Mouse (Mus musculus) heart, embryonic 10.5 days (tissue): ENCODE measurements around the gene Insc. TPM values are rescaled to one million over a fixed set of nuclear protein-coding genes. Genes with fewer than 3 reads are reported as not detected.

Experiments used
- DNase-seq: peaks from one replicate; pipeline ENCODE4 v3.0.0-alpha.2; 2017; ENCODE audit warnings: low spot score
- H3K27ac ChIP-seq: fragments of 300-500 bp; sonication (generic); 2 replicates; pipeline ENCODE4 v1.5.1; 2016; ENCODE audit warnings: mild to moderate bottlenecking
- H3K27me3 ChIP-seq: fragments of 300-500 bp; sonication (generic); 2 replicates; pipeline ENCODE4 v1.6.1; 2016; ENCODE audit warnings: mild to moderate bottlenecking; ENCODE audit not compliant: poor library complexity, insufficient read depth, severe bottlenecking
- H3K36me3 ChIP-seq: fragments of 300-500 bp; sonication (generic); 2 replicates; pipeline ENCODE4 v1.6.1; 2016; ENCODE audit warnings: mild to moderate bottlenecking, moderate library complexity
- H3K4me1 ChIP-seq: fragments of 300-500 bp; sonication (generic); 2 replicates; pipeline ENCODE4 v1.6.1; 2016; ENCODE audit warnings: mild to moderate bottlenecking
- H3K4me3 ChIP-seq: fragments of 300-500 bp; sonication (generic); 2 replicates; pipeline ENCODE4 v1.5.1; 2016; ENCODE audit warnings: mild to moderate bottlenecking, moderate library complexity
- H3K9me3 ChIP-seq: fragments of 300-500 bp; sonication (generic); 2 replicates; pipeline ENCODE4 v1.6.1; 2016; ENCODE audit warnings: mild to moderate bottlenecking, moderate library complexity
- WGBS: fragments of 180-500 bp; shearing (Covaris S2); methylation state at CpG from one replicate; pipeline ENCODE4 v1.1.7; 2016; 5-methylcytosine and 5-hydroxymethylcytosine counted together
- polyA plus RNA-seq: library from polyadenylated mRNA; unstranded; fragments of >200 nt; fragmentation: Nextera tagmentation; extraction: Ambion mirVana; gene quantifications from 2 replicates; pipeline ENCODE4 v1.2.1, GENCODE M21; 2016

Insc gene
- polyA plus RNA-seq, 1 experiment from 2014 or later = 1.5 TPM

- DNase-seq = no peak
- WGBS = 50% methylated on average over 6 of the region's 6 CpGs
- Histone ChIP-seq H3K36me3 (no peaks in the 10 kb centered on the region), H3K4me1 (peaks cover 5% of the 10 kb centered on the region), H3K4me3 (no peak overlapping the region), H3K27ac (no peak overlapping the region), H3K27me3 (peaks cover 14% of the 10 kb centered on the region), H3K9me3 (no peaks in the 10 kb centered on the region)
Observed at GRCm38 (mm10) chr7:114740360-114741165, 2.9 kb upstream of the Insc start.

DNA sequence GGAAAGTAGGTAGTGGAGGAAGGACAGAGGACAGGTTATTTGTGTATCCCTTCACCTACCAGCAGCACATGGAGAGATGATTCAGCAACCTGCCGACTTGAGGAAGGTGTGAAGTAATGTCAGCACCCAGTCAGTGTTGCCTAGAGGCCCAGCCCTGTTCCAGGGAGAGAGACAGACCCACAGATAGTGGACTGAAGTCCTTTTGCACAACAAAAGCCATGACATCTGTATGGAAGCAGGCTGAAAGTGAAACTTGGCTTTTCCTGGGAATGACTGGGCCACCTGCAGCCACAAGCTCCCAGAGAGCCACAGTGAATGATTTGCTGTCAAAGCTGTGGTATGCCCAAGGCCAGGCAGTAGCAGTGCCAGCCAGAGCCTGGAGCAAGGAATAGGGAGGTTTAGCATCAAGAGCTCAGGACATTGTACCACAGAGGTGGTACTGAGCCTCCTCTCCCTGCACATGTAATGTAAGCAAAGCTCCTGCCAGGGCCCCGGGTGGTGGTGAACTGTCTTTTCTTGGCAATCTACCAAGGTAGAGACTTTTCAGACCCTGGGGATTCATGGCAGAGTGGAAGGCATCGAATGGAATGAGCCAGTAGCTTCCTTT is 1.2 kb downstream of the Insc start:
- DNase-seq = no peak
- Histone ChIP-seq H3K36me3 (no peaks in the 10 kb centered on the region), H3K27ac (no peak overlapping the region), H3K9me3 (no peaks in the 10 kb centered on the region), H3K27me3 (peaks cover 30% of the 10 kb centered on the region), H3K4me1 (peaks cover 8% of the 10 kb centered on the region), H3K4me3 (peak overlapping the region; percentile 60; the same call in 1 of the 2 replicates)
- WGBS = 47% methylated on average over 3 of the region's 3 CpGs

GRCm38 (mm10) chr7:114745481-114746271 is 2.2 kb downstream of the Insc start:
- DNase-seq = no peak
- WGBS = 5% methylated on average over 34 of the region's 34 CpGs
- H3K4me3 ChIP-seq = peak overlapping the region; percentile 60
- H3K9me3 ChIP-seq = no peaks in the 10 kb centered on the region
- peaks cover 8% of the 10 kb centered on the region for H3K4me1 ChIP-seq
- H3K36me3 ChIP-seq = no peaks in the 10 kb centered on the region
- peaks cover 30% of the 10 kb centered on the region for H3K27me3 ChIP-seq
- peak overlapping the region; percentile 59; the same call in 1 of the 2 replicates for H3K27ac ChIP-seq

GRCm38 (mm10) chr7:114747596-114747995 is 4.1 kb downstream of the Insc start:
- Histone ChIP-seq H3K27me3 (peaks cover 30% of the 10 kb centered on the region), H3K4me1 (peaks cover 8% of the 10 kb centered on the region), H3K9me3 (no peaks in the 10 kb centered on the region), H3K4me3 (no peak overlapping the region), H3K36me3 (no peaks in the 10 kb centered on the region), H3K27ac (no peak overlapping the region)
- 68% methylated on average over 3 of the region's 3 CpGs for WGBS
- DNase-seq = no peak

DNA sequence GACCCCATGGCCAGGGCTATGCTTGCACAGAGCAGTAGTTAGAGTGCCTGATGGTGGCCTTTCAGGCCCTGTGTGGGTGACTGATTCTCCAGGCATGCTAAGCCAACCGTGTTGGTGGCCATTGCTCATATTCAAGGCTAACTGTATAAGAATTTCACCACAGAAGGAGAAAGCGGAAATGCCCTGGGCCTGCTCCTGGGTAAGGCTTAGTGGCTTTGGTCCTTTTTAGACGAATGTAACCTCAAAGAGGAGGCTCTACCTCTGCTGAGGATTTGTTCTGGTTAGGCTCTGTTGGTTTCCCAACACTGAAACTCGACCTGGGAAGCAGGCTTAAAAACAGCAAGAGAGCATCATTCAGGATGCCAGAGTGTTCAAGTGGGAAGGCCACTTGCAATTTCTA is 4.7 kb downstream of the Insc start:
- Histone ChIP-seq H3K36me3 (no peaks in the 10 kb centered on the region), H3K27me3 (peaks cover 30% of the 10 kb centered on the region), H3K27ac (no peak overlapping the region), H3K4me3 (no peak overlapping the region), H3K4me1 (peaks cover 8% of the 10 kb centered on the region), H3K9me3 (no peaks in the 10 kb centered on the region)
- no peak for DNase-seq
- 62% methylated on average over 4 of the region's 4 CpGs for WGBS

DNA sequence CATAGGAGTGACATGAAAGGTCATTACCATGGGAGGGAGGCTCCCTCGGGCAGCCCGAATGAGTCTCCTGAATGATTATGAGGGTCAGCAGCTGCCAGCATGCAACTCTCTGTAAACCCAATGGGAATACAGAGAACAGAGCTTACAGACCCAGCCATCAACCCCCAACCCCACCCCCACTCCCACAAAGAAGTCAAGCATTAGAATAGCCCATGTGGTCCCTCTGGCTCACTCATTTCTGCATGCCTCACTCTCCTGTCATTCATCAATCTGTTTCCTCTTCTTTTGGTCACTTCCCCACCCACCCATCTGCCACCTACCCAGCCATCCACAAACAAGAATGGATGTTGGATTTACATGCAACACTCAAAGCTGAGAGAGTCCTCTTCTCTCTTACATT is 10.0 kb downstream of the Insc start:
- no peak overlapping the region for H3K27ac ChIP-seq
- no peaks in the 10 kb centered on the region for H3K27me3 ChIP-seq
- 80% methylated on average over 2 of the region's 2 CpGs for WGBS
- no peak overlapping the region for H3K4me3 ChIP-seq
- H3K9me3 ChIP-seq = no peaks in the 10 kb centered on the region
- 0 out of 2 replicates have a peak, but pooled peaks cover 7% of the 10 kb centered on the region for H3K4me1 ChIP-seq
- no peak for DNase-seq
- H3K36me3 ChIP-seq = no peaks in the 10 kb centered on the region

DNA sequence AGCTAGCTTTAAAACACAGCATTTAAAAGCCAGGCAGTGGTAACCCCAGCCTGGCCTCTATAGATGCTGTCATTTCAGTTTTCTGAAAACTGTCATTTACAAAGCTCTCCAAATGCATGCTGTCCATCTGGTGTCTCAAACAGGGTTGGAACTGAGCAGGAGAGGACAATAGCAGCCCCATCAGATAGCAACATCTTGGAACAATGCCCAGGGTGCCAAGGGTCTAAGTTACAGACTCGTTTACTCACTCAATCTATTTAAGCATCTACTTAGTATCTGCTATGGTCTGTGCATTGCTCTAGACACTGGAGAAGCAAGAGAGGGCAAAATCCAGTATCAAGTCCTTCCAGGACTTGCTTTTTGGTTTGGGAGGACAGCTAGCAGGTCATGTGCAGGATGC is 10.7 kb downstream of the Insc start:
- H3K4me3 ChIP-seq = no peak overlapping the region
- H3K4me1 ChIP-seq = 0 out of 2 replicates have a peak, but pooled peaks cover 7% of the 10 kb centered on the region
- WGBS = 41% methylated on average over 1 of the region's 1 CpGs
- H3K9me3 ChIP-seq = no peaks in the 10 kb centered on the region
- DNase-seq = no peak
- H3K27ac ChIP-seq = no peak overlapping the region
- no peaks in the 10 kb centered on the region for H3K27me3 ChIP-seq
- no peaks in the 10 kb centered on the region for H3K36me3 ChIP-seq

- H3K4me3 ChIP-seq = no peak overlapping the region
- H3K4me1 ChIP-seq = 0 out of 2 replicates have a peak, but pooled peaks cover 7% of the 10 kb centered on the region
- DNase-seq = no peak
- H3K27ac ChIP-seq = no peak overlapping the region
- H3K9me3 ChIP-seq = no peaks in the 10 kb centered on the region
- no peaks in the 10 kb centered on the region for H3K36me3 ChIP-seq
- WGBS = 78% methylated on average over 8 of the region's 8 CpGs
- no peaks in the 10 kb centered on the region for H3K27me3 ChIP-seq
Observed at GRCm38 (mm10) chr7:114754626-114755025, 11.1 kb downstream of the Insc start.

DNA sequence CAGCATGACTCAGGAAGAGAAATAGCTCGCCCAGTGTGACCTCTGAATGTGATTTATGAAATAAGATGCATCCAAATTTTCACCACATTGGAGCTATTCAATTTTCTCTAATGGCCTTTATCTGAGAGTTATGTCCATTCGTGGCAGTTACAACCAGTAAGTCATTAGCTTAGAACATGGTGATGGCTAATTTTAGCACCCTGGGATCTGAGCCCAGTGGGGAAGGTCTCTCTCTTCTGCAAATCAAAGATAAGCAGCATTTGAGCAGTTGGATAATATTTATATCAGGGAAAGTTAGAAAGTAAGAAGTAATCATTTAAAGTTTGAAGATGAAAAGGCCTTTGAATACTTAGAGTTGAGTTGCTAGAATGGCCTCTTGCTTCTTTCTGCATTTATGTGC is 19.2 kb downstream of the Insc start:
- H3K4me3 ChIP-seq = no peak overlapping the region
- WGBS = 60% methylated on average over 2 of the region's 2 CpGs
- H3K27ac ChIP-seq = no peak overlapping the region
- H3K4me1 ChIP-seq = no peaks in the 10 kb centered on the region
- H3K36me3 ChIP-seq = no peaks in the 10 kb centered on the region
- no peak for DNase-seq
- no peaks in the 10 kb centered on the region for H3K9me3 ChIP-seq
- H3K27me3 ChIP-seq = no peaks in the 10 kb centered on the region

DNA sequence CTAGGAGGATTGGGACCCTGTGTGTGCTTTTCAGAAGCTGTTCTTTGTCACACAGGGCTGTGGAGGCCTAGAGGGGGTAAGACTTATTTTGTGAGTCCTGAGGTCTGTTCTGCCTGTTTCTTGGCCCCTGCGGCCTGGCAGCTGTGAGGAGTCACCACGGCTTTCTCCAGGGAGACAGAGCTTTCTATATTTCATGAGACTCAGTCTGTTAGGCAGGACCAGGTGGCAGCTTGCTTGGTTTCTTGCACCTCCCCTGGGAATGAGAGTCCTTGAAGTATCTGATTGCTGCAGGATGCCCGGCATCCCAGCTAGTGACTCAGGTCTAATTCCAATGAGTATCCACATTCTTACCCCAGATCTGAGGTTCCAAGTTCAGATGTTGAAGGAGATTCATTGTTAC is 21.8 kb downstream of the Insc start:
- Histone ChIP-seq H3K27ac (no peak overlapping the region), H3K4me1 (no peaks in the 10 kb centered on the region), H3K4me3 (no peak overlapping the region), H3K9me3 (no peaks in the 10 kb centered on the region), H3K36me3 (no peaks in the 10 kb centered on the region), H3K27me3 (no peaks in the 10 kb centered on the region)
- no peak for DNase-seq
- WGBS = 85% methylated on average over 3 of the region's 3 CpGs

DNA sequence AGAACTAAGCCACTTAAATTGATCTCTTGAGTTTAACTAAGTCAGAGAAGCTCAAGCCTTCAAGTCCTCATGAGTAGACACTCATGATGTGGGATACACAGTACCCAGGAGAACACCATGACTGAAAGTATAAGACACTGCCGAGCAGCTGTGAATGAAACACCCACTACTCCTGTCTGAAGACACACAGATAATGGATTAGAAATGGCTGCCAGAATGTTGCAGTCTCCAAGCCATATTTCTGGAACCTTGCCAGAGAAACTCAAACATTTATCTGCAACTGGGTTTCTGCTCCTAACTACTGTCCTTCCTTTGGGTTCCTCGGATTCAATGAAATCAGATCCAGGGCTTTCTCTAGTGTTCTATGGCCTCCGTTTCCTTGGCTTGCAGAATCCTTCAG is 23.0 kb downstream of the Insc start:
- DNase-seq = no peak
- no peaks in the 10 kb centered on the region for H3K9me3 ChIP-seq
- no peak overlapping the region for H3K4me3 ChIP-seq
- WGBS = 81% methylated on average over 3 of the region's 3 CpGs
- no peaks in the 10 kb centered on the region for H3K4me1 ChIP-seq
- H3K27ac ChIP-seq = no peak overlapping the region
- H3K36me3 ChIP-seq = no peaks in the 10 kb centered on the region
- no peaks in the 10 kb centered on the region for H3K27me3 ChIP-seq

GRCm38 (mm10) chr7:114768516-114768915 is 25.0 kb downstream of the Insc start:
- Histone ChIP-seq H3K9me3 (no peaks in the 10 kb centered on the region), H3K36me3 (no peaks in the 10 kb centered on the region)
- 86% methylated on average over 5 of the region's 5 CpGs for whole genome bisulfite sequencing

DNA sequence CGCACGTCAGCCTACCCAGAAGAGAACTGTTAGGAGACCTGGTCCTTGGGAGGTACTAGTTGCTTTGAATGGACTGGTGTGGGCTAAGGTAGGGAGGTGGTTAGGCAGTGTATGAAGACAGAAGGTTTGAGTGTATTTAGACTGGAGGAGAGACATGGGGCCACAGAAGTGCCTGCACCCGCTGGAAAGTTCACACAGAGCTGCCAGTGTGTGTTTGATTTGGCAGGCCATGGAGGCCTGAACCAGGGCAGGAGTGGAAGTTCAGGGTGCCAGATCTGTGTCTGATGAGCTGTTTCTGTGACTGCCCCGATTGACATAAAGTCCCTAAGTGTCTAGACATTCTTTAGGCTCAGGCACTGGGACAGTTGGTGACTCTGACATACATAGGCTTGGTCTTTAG is 25.5 kb downstream of the Insc start:
- H3K9me3 ChIP-seq = no peaks in the 10 kb centered on the region
- no peak for DNase-seq
- WGBS = 73% methylated on average over 4 of the region's 4 CpGs

More at GRCm38 (mm10) chr7:114768516-114768915, 25.0 kb downstream of the Insc start:
- Histone ChIP-seq H3K27ac (no peak overlapping the region), H3K4me1 (no peaks in the 10 kb centered on the region), H3K4me3 (no peak overlapping the region), H3K27me3 (no peaks in the 10 kb centered on the region)
- no peak for DNase-seq

More for the DNA sequence above, 25.5 kb downstream of the Insc start:
- Histone ChIP-seq H3K27me3 (no peaks in the 10 kb centered on the region), H3K27ac (no peak overlapping the region), H3K4me1 (no peaks in the 10 kb centered on the region), H3K36me3 (no peaks in the 10 kb centered on the region), H3K4me3 (no peak overlapping the region)
